Mouse (Mus musculus) splenic B cell, adult 2 months (primary cell): ENCODE data around the gene Gm4141.
"Not testable (repeated sequence)": the region's sequence is repeated elsewhere in the genome, so short reads cannot be mapped to it uniquely, and the experiment has no call there.

Source experiments
- DNase-seq: peaks from one replicate; pipeline ENCODE4 v3.0.0-alpha.2; 2011; ENCODE audit warnings: low read depth, low spot score
- H3K27me3 ChIP-seq: 2 replicates; pipeline ENCODE4 v1.6.1; 2012; ENCODE audit warnings: mild to moderate bottlenecking, low read length, moderate library complexity, mixed read lengths; ENCODE audit not compliant: control insufficient read depth, poor library complexity, insufficient read depth, severe bottlenecking
- H3K36me3 ChIP-seq: 2 replicates; pipeline ENCODE4 v1.6.1; 2012; ENCODE audit warnings: mild to moderate bottlenecking, low read length, moderate library complexity, mixed read lengths; ENCODE audit not compliant: control insufficient read depth, poor library complexity, insufficient read depth, severe bottlenecking

Gene Gm4141

GRCm38 (mm10) chr7:20576141-20576540 is at the start of gene Gm4141:
Gm4141 (minus strand) TSS chr7:20576241.
- H3K27me3 ChIP-seq, DNase-seq, H3K36me3 ChIP-seq: not testable (repeated sequence)

GRCm38 (mm10) chr7:20598921-20599320 is 22.9 kb upstream of the Gm4141 start, which contains the start of gene Gm4513:
Gm4513 (minus strand) TSS chr7:20599021.
- not testable (repeated sequence) for H3K36me3 ChIP-seq, H3K27me3 ChIP-seq, DNase-seq

- H3K27me3 ChIP-seq, DNase-seq, H3K36me3 ChIP-seq: not testable (repeated sequence)
Measured at GRCm38 (mm10) chr7:20545657-20546056, 30.4 kb downstream of the Gm4141 start, which contains the start of gene Gm5726. Gm5726 (minus strand) TSS chr7:20545757.

GRCm38 (mm10) chr7:20533537-20533936 is 42.5 kb downstream of the Gm4141 start, which contains the start of gene Vmn1r104:
Vmn1r104 (plus strand) TSS chr7:20533837.
- DNase-seq, H3K27me3 ChIP-seq, H3K36me3 ChIP-seq: not testable (repeated sequence)
